Mouse (Mus musculus): ENCODE measurements around the gene Spink4. TPM values are rescaled to one million over a fixed set of nuclear protein-coding genes. Genes with fewer than 3 reads are reported as not detected.
A peak's percentile ranks its signal among the peaks of the same experiment; 100 is the strongest.

Gene Spink4
- not detected in 2 replicates for polyA plus RNA-seq (2012; rRNA removed)

DNA sequence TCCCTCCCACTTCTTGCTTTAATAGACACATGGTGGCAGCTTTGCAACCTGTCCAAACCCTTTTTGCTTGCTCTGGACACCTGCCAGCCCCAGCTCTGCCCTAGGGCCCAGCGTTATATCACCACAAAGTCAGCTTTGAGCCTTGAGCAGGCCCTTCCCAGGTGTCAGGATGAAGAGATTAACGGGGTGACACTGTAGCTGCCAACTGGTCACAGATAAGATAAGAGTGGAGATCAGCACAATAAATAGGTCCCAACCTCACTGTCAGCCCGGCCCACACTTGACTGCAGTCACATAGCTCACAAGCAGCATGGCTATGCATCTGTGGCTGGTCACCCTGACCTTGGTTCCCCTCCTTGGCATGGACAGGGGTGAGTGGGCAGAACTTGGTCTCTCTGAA is at the start of gene Spink4:
TSS of gene Spink4 (plus strand) at position 268 of the 400 bp plus-strand sequence.
- Histone ChIP-seq H3K27me3 (ENCODE audit: control insufficient read depth, insufficient read depth, low read length) (no peaks in the 10 kb centered on the region), H3K4me3 (ENCODE audit: extremely low read depth, insufficient read depth, insufficient read length) (no peak within 1 kb of the TSS), H3K36me3 (ENCODE audit: control insufficient read depth, insufficient read depth, low read length) (no peaks in the 10 kb centered on the region), H3K27ac (ENCODE audit: insufficient read depth, low read length) (no peak within 1 kb of the TSS), H3K4me1 (ENCODE audit: control insufficient read depth, insufficient read depth, insufficient read length) (no peaks in the 10 kb centered on the region)
- 43% methylated on average over 3 of the region's 3 CpGs for WGBS
- TF ChIP-seq POLR2A (IDR thresholded peaks at IDR 0.05; ENCODE audit: low read depth, low read length) (no peak), CTCF (IDR thresholded peaks at IDR 0.05; ENCODE audit: extremely low read depth, insufficient read depth, insufficient read length, insufficient replicate concordance) (no peak)
- DNase-seq (ENCODE audit: low read depth in 1 of 2, low spot score in 2 of 2): no peak

DNA sequence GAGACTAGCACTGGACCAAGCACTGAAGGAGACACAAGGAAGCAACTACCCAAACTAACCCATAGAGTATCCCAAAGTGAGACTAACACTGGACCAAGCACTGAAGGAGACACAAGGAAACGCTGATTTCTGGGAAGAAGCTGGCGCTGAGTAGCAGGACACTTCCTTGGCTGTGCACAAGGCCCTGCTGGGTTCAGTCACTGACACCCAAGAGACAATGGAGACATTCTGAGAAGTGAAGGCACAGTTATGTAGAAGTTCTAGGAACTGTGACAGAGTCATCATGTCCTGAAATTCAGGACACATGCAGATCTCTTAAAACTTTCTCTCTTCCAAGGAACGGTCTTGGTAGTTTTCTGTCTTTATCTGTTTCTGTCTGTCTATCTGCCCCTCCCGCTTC is 49.6 kb upstream of the Spink4 start:
- 93% methylated on average over 4 of the region's 4 CpGs for WGBS
- DNase-seq (ENCODE audit: low read depth in 1 of 2, low spot score in 2 of 2): no peak
- Histone ChIP-seq H3K4me1 (ENCODE audit: control insufficient read depth, insufficient read depth, insufficient read length) (no peaks in the 10 kb centered on the region; the same call in 1 of the 2 replicates), H3K27me3 (ENCODE audit: control insufficient read depth, insufficient read depth, low read length) (no peaks in the 10 kb centered on the region), H3K36me3 (ENCODE audit: control insufficient read depth, insufficient read depth, low read length) (no peaks in the 10 kb centered on the region), H3K4me3 (ENCODE audit: extremely low read depth, insufficient read depth, insufficient read length) (no peak overlapping the region), H3K27ac (ENCODE audit: insufficient read depth, low read length) (no peak overlapping the region)
- TF ChIP-seq POLR2A (IDR thresholded peaks at IDR 0.05; ENCODE audit: low read depth, low read length): no peak
- no peak for TF ChIP-seq CTCF (IDR thresholded peaks at IDR 0.05; ENCODE audit: extremely low read depth, insufficient read depth, insufficient read length, insufficient replicate concordance)

DNA sequence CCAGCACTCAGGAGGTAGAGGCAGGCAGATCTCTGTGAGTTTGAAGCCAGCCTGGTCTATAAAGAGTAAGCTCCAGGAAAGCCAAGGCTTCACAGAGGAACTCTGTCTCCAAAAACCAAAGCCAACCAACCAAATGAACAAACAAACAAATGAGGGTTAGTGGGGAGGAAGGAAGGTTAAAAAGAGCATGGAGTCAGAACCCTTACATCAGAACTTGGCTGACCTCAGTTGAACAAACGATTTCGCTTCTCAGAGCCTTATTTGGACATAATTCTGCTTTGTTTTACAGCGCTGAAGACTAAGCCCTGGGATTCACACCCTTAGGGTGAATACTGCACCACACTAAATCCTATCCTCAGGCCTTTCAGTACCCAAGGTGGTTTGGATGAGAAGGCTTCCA is 47.7 kb upstream of the Spink4 start:
- WGBS: 94% methylated on average over 3 of the region's 3 CpGs
- no peak for DNase-seq (ENCODE audit: low read depth in 1 of 2, low spot score in 2 of 2)
- Histone ChIP-seq H3K27ac (ENCODE audit: insufficient read depth, low read length) (no peak overlapping the region), H3K4me1 (ENCODE audit: control insufficient read depth, insufficient read depth, insufficient read length) (peaks cover 4% of the 10 kb centered on the region; the same call in 1 of the 2 replicates), H3K36me3 (ENCODE audit: control insufficient read depth, insufficient read depth, low read length) (no peaks in the 10 kb centered on the region), H3K4me3 (ENCODE audit: extremely low read depth, insufficient read depth, insufficient read length) (no peak overlapping the region), H3K27me3 (ENCODE audit: control insufficient read depth, insufficient read depth, low read length) (no peaks in the 10 kb centered on the region)
- no peak for TF ChIP-seq CTCF (IDR thresholded peaks at IDR 0.05; ENCODE audit: extremely low read depth, insufficient read depth, insufficient read length, insufficient replicate concordance)
- no peak for TF ChIP-seq POLR2A (IDR thresholded peaks at IDR 0.05; ENCODE audit: low read depth, low read length)

DNA sequence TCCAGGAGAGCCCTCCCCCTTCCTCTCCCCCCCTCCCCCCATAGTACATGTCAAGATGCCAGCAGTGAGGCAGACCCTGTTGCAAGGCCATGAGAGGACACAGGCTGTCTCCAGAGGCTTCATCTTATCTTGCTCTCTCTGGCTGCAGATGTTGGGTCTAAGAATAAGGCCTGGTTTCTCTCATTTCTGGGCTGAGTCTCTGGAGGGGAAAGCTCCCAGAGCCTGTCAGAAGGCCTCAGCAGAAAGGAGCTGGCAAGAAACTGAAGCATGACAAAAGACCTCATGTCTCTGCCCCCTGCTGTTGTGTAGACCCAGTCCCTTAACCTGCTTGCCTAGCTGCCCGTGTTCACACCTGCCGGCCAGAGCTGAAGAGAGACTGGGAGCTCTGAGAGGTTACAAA is 46.5 kb upstream of the Spink4 start:
- no peak for DNase-seq (ENCODE audit: low read depth in 1 of 2, low spot score in 2 of 2)
- WGBS: 92% methylated on average over 2 of the region's 2 CpGs
- TF ChIP-seq POLR2A (IDR thresholded peaks at IDR 0.05; ENCODE audit: low read depth, low read length): no peak
- no peak for TF ChIP-seq CTCF (IDR thresholded peaks at IDR 0.05; ENCODE audit: extremely low read depth, insufficient read depth, insufficient read length, insufficient replicate concordance)
- H3K27me3 ChIP-seq (ENCODE audit: control insufficient read depth, insufficient read depth, low read length): no peaks in the 10 kb centered on the region
- no peak overlapping the region for H3K4me3 ChIP-seq (ENCODE audit: extremely low read depth, insufficient read depth, insufficient read length)
- no peak overlapping the region for H3K27ac ChIP-seq (ENCODE audit: insufficient read depth, low read length)
- peaks cover 4% of the 10 kb centered on the region; the same call in 1 of the 2 replicates for H3K4me1 ChIP-seq (ENCODE audit: control insufficient read depth, insufficient read depth, insufficient read length)
- no peaks in the 10 kb centered on the region for H3K36me3 ChIP-seq (ENCODE audit: control insufficient read depth, insufficient read depth, low read length)

DNA sequence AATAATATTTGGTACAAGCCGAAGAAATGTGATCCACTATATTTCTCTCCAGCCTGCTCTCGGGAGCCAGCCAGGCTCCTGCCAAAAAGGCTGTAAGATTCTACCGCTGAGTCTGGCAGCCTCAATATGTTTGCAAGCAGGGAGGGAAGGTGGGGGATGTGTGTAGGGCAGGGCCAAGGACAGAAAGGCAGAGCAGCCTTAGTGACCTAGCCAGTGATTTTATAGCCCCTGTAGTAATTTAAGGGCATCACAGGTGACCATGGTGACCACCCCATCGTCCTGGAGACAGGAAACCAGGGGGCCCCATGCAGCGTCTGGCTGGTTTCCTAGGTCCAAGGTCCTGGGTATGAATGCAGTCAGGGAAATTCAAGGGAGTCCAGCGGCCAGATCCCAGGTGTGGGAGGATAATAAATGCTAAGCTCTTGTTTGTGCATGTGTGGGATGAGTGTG is 45.7 kb upstream of the Spink4 start:
- H3K4me3 ChIP-seq (ENCODE audit: extremely low read depth, insufficient read depth, insufficient read length): no peak overlapping the region
- H3K27me3 ChIP-seq (ENCODE audit: control insufficient read depth, insufficient read depth, low read length): no peaks in the 10 kb centered on the region
- DNase-seq (ENCODE audit: low read depth in 1 of 2, low spot score in 2 of 2): no peak
- TF ChIP-seq CTCF (IDR thresholded peaks at IDR 0.05; ENCODE audit: extremely low read depth, insufficient read depth, insufficient read length, insufficient replicate concordance) (no peak), POLR2A (IDR thresholded peaks at IDR 0.05; ENCODE audit: low read depth, low read length) (no peak)
- H3K27ac ChIP-seq (ENCODE audit: insufficient read depth, low read length): no peak overlapping the region
- H3K4me1 ChIP-seq (ENCODE audit: control insufficient read depth, insufficient read depth, insufficient read length): peaks cover 4% of the 10 kb centered on the region; the same call in 1 of the 2 replicates
- no peaks in the 10 kb centered on the region for H3K36me3 ChIP-seq (ENCODE audit: control insufficient read depth, insufficient read depth, low read length)
- WGBS: 86% methylated on average over 6 of the region's 6 CpGs

DNA sequence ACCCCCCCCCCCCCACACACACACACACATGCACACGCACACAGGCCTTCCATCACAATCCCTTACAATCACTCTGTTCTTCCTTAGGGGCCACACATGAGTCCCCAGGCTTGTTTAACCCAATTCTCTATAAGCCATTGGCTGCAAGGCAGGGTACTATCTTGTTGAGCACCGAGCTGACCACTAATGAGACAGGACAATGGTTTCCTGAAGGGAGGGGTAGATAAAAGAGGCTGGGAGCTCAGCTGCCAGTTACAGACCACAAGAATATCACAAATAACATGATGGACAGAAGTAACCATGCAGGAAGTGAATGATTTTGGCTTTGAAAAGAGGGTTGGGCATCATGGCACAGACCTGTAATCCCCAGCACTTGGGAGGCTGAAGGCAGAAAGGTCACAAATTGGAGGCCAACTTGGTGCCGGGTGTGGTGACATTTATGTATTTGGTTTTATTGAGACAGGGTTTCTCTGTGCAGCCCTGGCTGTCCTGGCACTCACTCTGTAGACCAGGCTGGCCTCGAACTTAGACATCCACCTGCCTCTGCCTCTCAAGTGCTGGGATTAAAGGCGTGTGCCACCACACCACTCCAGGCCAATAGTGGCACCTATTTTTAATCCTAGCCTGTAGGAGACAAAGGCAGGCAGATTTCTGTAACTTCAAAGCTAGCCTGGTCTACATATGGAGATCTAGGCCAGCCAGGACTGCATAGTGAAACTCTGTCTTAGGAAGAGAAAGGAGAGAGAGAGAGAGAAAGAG is 44.9 kb upstream of the Spink4 start:
- no peak overlapping the region for H3K4me3 ChIP-seq (ENCODE audit: extremely low read depth, insufficient read depth, insufficient read length)
- WGBS: 77% methylated on average over 5 of the region's 5 CpGs

DNA sequence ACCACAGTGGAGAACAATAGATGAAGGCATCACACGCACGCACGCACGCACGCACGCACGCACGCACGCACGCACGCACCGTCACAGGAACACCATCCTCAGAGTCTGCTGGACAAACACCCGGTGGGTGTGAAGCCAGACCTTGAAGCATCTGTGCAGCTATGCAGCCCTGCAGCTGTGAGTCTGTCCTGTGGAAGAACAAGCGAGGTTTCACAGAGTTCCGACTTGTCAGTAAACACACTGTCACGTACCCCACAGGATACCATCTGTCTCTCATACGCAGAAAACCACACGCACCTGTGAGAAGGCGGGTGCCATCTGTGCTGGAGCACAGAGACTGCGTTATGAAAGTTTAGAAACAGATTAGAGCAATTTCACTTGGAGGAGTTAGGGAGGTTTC is 44.0 kb upstream of the Spink4 start:
- 24% methylated on average over 20 of the region's 20 CpGs for WGBS
- peak; percentile 32 to 78 for DNase-seq (ENCODE audit: low read depth in 1 of 2, low spot score in 2 of 2)
- Histone ChIP-seq H3K4me1 (ENCODE audit: control insufficient read depth, insufficient read depth, insufficient read length) (peaks cover 4% of the 10 kb centered on the region; the same call in 1 of the 2 replicates), H3K27ac (ENCODE audit: insufficient read depth, low read length) (peak overlapping the region; percentile 80), H3K36me3 (ENCODE audit: control insufficient read depth, insufficient read depth, low read length) (no peaks in the 10 kb centered on the region), H3K4me3 (ENCODE audit: extremely low read depth, insufficient read depth, insufficient read length) (peak overlapping the region; percentile 53), H3K27me3 (ENCODE audit: control insufficient read depth, insufficient read depth, low read length) (no peaks in the 10 kb centered on the region)
- no peak; the same call in 1 of the 2 replicates for TF ChIP-seq POLR2A (IDR thresholded peaks at IDR 0.05; ENCODE audit: low read depth, low read length)
- no peak for TF ChIP-seq CTCF (IDR thresholded peaks at IDR 0.05; ENCODE audit: extremely low read depth, insufficient read depth, insufficient read length, insufficient replicate concordance)

More for the DNA sequence above, 44.9 kb upstream of the Spink4 start:
- Histone ChIP-seq H3K36me3 (ENCODE audit: control insufficient read depth, insufficient read depth, low read length) (no peaks in the 10 kb centered on the region), H3K27me3 (ENCODE audit: control insufficient read depth, insufficient read depth, low read length) (no peaks in the 10 kb centered on the region), H3K27ac (ENCODE audit: insufficient read depth, low read length) (peak overlapping the region; percentile 80), H3K4me1 (ENCODE audit: control insufficient read depth, insufficient read depth, insufficient read length) (peaks cover 4% of the 10 kb centered on the region; the same call in 1 of the 2 replicates)
- no peak for TF ChIP-seq CTCF (IDR thresholded peaks at IDR 0.05; ENCODE audit: extremely low read depth, insufficient read depth, insufficient read length, insufficient replicate concordance)
- TF ChIP-seq POLR2A (IDR thresholded peaks at IDR 0.05; ENCODE audit: low read depth, low read length): no peak
- DNase-seq (ENCODE audit: low read depth in 1 of 2, low spot score in 2 of 2): no peak
